Mouse (Mus musculus): Measurements from ENCODE around the gene 1300017J02Rik.
"Not testable (repeated sequence)": the region's sequence is repeated elsewhere in the genome, so short reads cannot be mapped to it uniquely, and the experiment has no call there.

Gene 1300017J02Rik

GRCm38 (mm10) chr9:103304927-103305326 is at the start of gene 1300017J02Rik, which contains the start of gene Topbp1:
Gene 1300017J02Rik (minus strand): TSS chr9:103305082.
Gene Topbp1 (plus strand): TSS chr9:103305215.
- DNase-seq (ENCODE audit: low read depth in 1 of 2, low spot score in 2 of 2) = peak; percentile 73 to 84

- not testable (repeated sequence) for DNase-seq (ENCODE audit: low read depth in 1 of 2, low spot score in 2 of 2)
These were observed 48.8 kb upstream of the 1300017J02Rik start for GRCm38 (mm10) chr9:103353500-103354260.

- DNase-seq (ENCODE audit: low read depth in 1 of 2, low spot score in 2 of 2) = no peak
These were observed 43.9 kb upstream of the 1300017J02Rik start for GRCm38 (mm10) chr9:103348791-103349190.

- DNase-seq (ENCODE audit: low read depth in 1 of 2, low spot score in 2 of 2) = no peak
These were observed 43.2 kb upstream of the 1300017J02Rik start for GRCm38 (mm10) chr9:103347996-103348490.

GRCm38 (mm10) chr9:103347045-103347444 is 42.2 kb upstream of the 1300017J02Rik start:
- DNase-seq (ENCODE audit: low read depth in 1 of 2, low spot score in 2 of 2) = no peak

- DNase-seq (ENCODE audit: low read depth in 1 of 2, low spot score in 2 of 2) = no peak
These were observed 32.0 kb upstream of the 1300017J02Rik start for GRCm38 (mm10) chr9:103336912-103337311.

- DNase-seq (ENCODE audit: low read depth in 1 of 2, low spot score in 2 of 2) = no peak
These were observed 27.8 kb upstream of the 1300017J02Rik start for GRCm38 (mm10) chr9:103332663-103333062.

- DNase-seq (ENCODE audit: low read depth in 1 of 2, low spot score in 2 of 2) = no peak
These were observed 21.6 kb upstream of the 1300017J02Rik start for GRCm38 (mm10) chr9:103326449-103326848.

GRCm38 (mm10) chr9:103324678-103325077 is 19.8 kb upstream of the 1300017J02Rik start:
- DNase-seq (ENCODE audit: low read depth in 1 of 2, low spot score in 2 of 2) = no peak

- DNase-seq (ENCODE audit: low read depth in 1 of 2, low spot score in 2 of 2) = no peak
These were observed 5.0 kb upstream of the 1300017J02Rik start for GRCm38 (mm10) chr9:103309832-103310231.

- DNase-seq (ENCODE audit: low read depth in 1 of 2, low spot score in 2 of 2) = no peak
These were observed 605 bp upstream of the 1300017J02Rik start for GRCm38 (mm10) chr9:103305332-103306041.

GRCm38 (mm10) chr9:103302666-103303065 is 2.2 kb downstream of the 1300017J02Rik start:
- peak; percentile 10 to 34 for DNase-seq (ENCODE audit: low read depth in 1 of 2, low spot score in 2 of 2)

GRCm38 (mm10) chr9:103302239-103302638 is 2.6 kb downstream of the 1300017J02Rik start:
- DNase-seq (ENCODE audit: low read depth in 1 of 2, low spot score in 2 of 2) = no peak

- DNase-seq (ENCODE audit: low read depth in 1 of 2, low spot score in 2 of 2) = no peak
These were observed 3.8 kb downstream of the 1300017J02Rik start for GRCm38 (mm10) chr9:103301086-103301485.

- DNase-seq (ENCODE audit: low read depth in 1 of 2, low spot score in 2 of 2) = no peak
These were observed 10.4 kb downstream of the 1300017J02Rik start for GRCm38 (mm10) chr9:103294507-103294906.

GRCm38 (mm10) chr9:103288489-103289180 is 16.2 kb downstream of the 1300017J02Rik start:
- DNase-seq (ENCODE audit: low read depth in 1 of 2, low spot score in 2 of 2) = no peak

GRCm38 (mm10) chr9:103287840-103288488 is 16.9 kb downstream of the 1300017J02Rik start:
- DNase-seq (ENCODE audit: low read depth in 1 of 2, low spot score in 2 of 2) = no peak

- no peak for DNase-seq (ENCODE audit: low read depth in 1 of 2, low spot score in 2 of 2)
These were observed 17.9 kb downstream of the 1300017J02Rik start for GRCm38 (mm10) chr9:103286901-103287422.

GRCm38 (mm10) chr9:103286396-103286795 is 18.5 kb downstream of the 1300017J02Rik start:
- DNase-seq (ENCODE audit: low read depth in 1 of 2, low spot score in 2 of 2) = no peak

GRCm38 (mm10) chr9:103276876-103277275 is 28.0 kb downstream of the 1300017J02Rik start:
- DNase-seq (ENCODE audit: low read depth in 1 of 2, low spot score in 2 of 2) = no peak

- no peak for DNase-seq (ENCODE audit: low read depth in 1 of 2, low spot score in 2 of 2)
These were observed 29.2 kb downstream of the 1300017J02Rik start for GRCm38 (mm10) chr9:103275676-103276075.
